Mouse (Mus musculus): ENCODE data around the gene Shroom3. TPM values are rescaled to one million over a fixed set of nuclear protein-coding genes. Genes with fewer than 3 reads are reported as not detected.

Gene Shroom3
- polyA plus RNA-seq, 1 experiment from 2014 or later: 1.5 TPM

- 88% methylated on average over 2 of the region's 2 CpGs for WGBS
- Histone ChIP-seq H3K4me1 (ENCODE audit: control insufficient read depth, insufficient read depth, low read length) (no peaks in the 10 kb centered on the region), H3K27me3 (ENCODE audit: control insufficient read depth, insufficient read depth, low read length) (no peaks in the 10 kb centered on the region; the same call in 1 of the 2 replicates), H3K36me3 (ENCODE audit: control insufficient read depth, insufficient read depth, low read length) (no peaks in the 10 kb centered on the region), H3K4me2 (ENCODE audit: low read length) (no peak overlapping the region), H3K9me3 (ENCODE audit: control insufficient read depth, low read length) (no peaks in the 10 kb centered on the region), H3K27ac (replicated peaks; ENCODE audit: low read depth, low read length) (no peak overlapping the region), H3K4me3 (replicated peaks; ENCODE audit: low read depth, low read length) (no peak overlapping the region), H3K9ac (replicated peaks; ENCODE audit: low read length) (no peak overlapping the region)
- ATAC-seq (ENCODE audit: low FRiP score, low TSS enrichment) (no peak), DNase-seq (no peak)
These were observed 319.4 kb downstream of the Shroom3 start for GRCm38 (mm10) chr5:93002615-93003014.

DNA sequence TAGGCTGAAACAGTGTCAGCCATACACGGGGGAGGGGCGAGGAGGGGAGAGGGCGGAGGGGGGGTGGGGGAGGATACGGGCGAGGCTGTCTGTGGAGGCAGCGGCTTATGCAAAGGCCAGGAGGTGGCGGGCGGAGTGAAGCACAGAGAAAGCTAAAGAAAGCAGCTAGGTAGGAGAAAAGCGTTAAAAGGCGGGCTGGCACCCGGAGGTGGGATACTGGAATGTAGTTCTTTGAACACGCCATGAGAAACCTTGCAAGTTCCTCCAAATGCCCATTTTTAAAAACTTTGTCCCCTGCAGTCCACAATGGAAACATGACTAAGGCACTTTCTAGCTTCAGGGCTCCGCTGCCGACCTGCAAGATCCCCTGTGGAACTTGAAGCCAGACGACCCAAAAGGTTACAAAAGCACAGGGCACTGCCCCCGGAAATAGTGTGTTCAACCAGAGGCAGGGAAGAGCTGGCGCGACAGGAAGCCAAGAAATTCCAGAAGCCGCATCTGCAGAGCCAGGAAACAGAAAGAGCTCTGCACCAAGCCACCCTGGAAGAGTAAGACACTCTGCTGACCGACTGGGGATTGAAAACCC lies 322.1 kb downstream of the Shroom3 start:
- H3K36me3 ChIP-seq (ENCODE audit: control insufficient read depth, insufficient read depth, low read length): no peaks in the 10 kb centered on the region
- H3K4me3 ChIP-seq (replicated peaks; ENCODE audit: low read depth, low read length): no peak overlapping the region; the same call in 1 of the 2 replicates
- H3K9me3 ChIP-seq (ENCODE audit: control insufficient read depth, low read length): no peaks in the 10 kb centered on the region
- H3K4me2 ChIP-seq (ENCODE audit: low read length): peak overlapping the region; percentile 31
- H3K9ac ChIP-seq (replicated peaks; ENCODE audit: low read length): 0 out of 2 replicates have a peak overlapping the region, but pooled peaks have one; percentile 12
- no peaks in the 10 kb centered on the region; the same call in 1 of the 2 replicates for H3K27me3 ChIP-seq (ENCODE audit: control insufficient read depth, insufficient read depth, low read length)
- no peak overlapping the region for H3K27ac ChIP-seq (replicated peaks; ENCODE audit: low read depth, low read length)
- no peak for ATAC-seq (ENCODE audit: low FRiP score, low TSS enrichment)
- no peaks in the 10 kb centered on the region for H3K4me1 ChIP-seq (ENCODE audit: control insufficient read depth, insufficient read depth, low read length)
- WGBS: 10% methylated on average over 20 of the region's 20 CpGs
- peak; percentile 59 for DNase-seq

DNA sequence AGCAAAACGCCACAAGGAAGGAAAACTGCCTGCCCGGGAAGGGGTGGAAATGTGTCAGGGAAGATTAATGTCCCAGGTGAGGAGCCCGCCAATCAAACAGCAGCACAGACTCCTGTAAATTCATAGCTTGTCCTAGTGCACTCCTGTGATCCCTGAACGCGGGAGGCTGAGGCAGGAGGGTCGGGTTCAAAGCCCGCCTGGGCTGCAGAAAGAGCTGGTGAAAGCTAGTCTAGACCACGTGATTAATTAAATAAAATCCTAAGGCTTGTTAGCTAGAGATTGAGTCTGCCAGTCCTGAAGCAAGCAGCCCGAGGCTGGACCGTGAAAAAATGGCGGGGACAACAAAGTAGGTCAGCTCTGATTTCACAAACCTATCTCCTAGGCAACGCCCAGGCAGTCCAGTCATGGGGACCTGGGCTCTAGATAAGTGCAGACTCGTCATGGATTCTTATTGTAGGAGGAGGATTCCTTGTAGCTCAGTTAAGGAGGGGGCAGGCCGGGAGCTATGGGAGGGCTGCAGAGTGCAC lies 322.6 kb downstream of the Shroom3 start:
- peak; percentile 19 for DNase-seq
- Histone ChIP-seq H3K36me3 (ENCODE audit: control insufficient read depth, insufficient read depth, low read length) (no peaks in the 10 kb centered on the region), H3K27me3 (ENCODE audit: control insufficient read depth, insufficient read depth, low read length) (no peaks in the 10 kb centered on the region; the same call in 1 of the 2 replicates), H3K9me3 (ENCODE audit: control insufficient read depth, low read length) (no peaks in the 10 kb centered on the region), H3K27ac (replicated peaks; ENCODE audit: low read depth, low read length) (no peak overlapping the region), H3K9ac (replicated peaks; ENCODE audit: low read length) (no peak overlapping the region), H3K4me1 (ENCODE audit: control insufficient read depth, insufficient read depth, low read length) (no peaks in the 10 kb centered on the region), H3K4me3 (replicated peaks; ENCODE audit: low read depth, low read length) (no peak overlapping the region), H3K4me2 (ENCODE audit: low read length) (peak overlapping the region; percentile 31)
- no peak for ATAC-seq (ENCODE audit: low FRiP score, low TSS enrichment)
- WGBS: 36% methylated on average over 14 of the region's 14 CpGs

DNA sequence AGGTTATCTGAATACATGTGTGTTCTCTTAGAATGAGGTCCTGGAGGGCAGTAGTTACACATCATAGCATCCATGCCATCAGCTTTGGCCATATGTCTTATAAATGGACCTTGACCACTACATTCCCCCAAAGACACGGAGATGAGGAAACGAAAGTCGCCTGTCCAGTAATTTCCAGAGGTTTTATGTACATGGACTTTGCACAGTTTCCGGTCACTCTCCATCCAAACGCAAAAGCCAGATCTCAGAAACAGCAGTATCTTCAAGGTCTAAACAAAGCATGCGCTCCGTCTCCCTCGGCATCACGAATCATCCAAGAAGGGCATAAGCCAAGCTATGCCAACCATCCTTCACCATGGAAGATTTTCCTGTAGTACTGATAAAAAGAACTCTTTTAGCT lies 325.0 kb downstream of the Shroom3 start:
- Histone ChIP-seq H3K4me2 (ENCODE audit: low read length) (no peak overlapping the region), H3K27me3 (ENCODE audit: control insufficient read depth, insufficient read depth, low read length) (no peaks in the 10 kb centered on the region; the same call in 1 of the 2 replicates), H3K4me1 (ENCODE audit: control insufficient read depth, insufficient read depth, low read length) (no peaks in the 10 kb centered on the region), H3K27ac (replicated peaks; ENCODE audit: low read depth, low read length) (no peak overlapping the region), H3K4me3 (replicated peaks; ENCODE audit: low read depth, low read length) (no peak overlapping the region), H3K9ac (replicated peaks; ENCODE audit: low read length) (no peak overlapping the region), H3K36me3 (ENCODE audit: control insufficient read depth, insufficient read depth, low read length) (no peaks in the 10 kb centered on the region), H3K9me3 (ENCODE audit: control insufficient read depth, low read length) (no peaks in the 10 kb centered on the region)
- DNase-seq (no peak), ATAC-seq (ENCODE audit: low FRiP score, low TSS enrichment) (no peak)
- WGBS: 95% methylated on average over 9 of the region's 9 CpGs

MicroRNAs within 50 kb of the gene (microRNA counts, 519-probe panel; counts per million panel counts)
- not detected for microRNA mmu-miR-1961

Small RNAs within 50 kb of the gene (microRNA-seq; reads per million reads assigned to microRNA genes)
- not detected for gene Mir1961

Other genes starting within 250 kb of the Shroom3 start
- gene Nup54, start 248.2 kb upstream of the Shroom3 start, polyA plus RNA-seq (2014; fragmentation: Nextera tagmentation; extraction: Ambion mirVana): 58.2 and 61.4 TPM in 2 replicates
- gene Scarb2, start 176.6 kb upstream of the Shroom3 start, polyA plus RNA-seq (2014; fragmentation: Nextera tagmentation; extraction: Ambion mirVana): 21.0 and 28.2 TPM in 2 replicates
- gene Fam47e, start 128.4 kb upstream of the Shroom3 start, polyA plus RNA-seq (2014; fragmentation: Nextera tagmentation; extraction: Ambion mirVana): 0.34 and 0.85 TPM in 2 replicates
- gene Stbd1, start 80.4 kb upstream of the Shroom3 start, polyA plus RNA-seq (2014; fragmentation: Nextera tagmentation; extraction: Ambion mirVana): 4.4 and 5.7 TPM in 2 replicates
- gene Ccdc158, start 8.2 kb upstream of the Shroom3 start, polyA plus RNA-seq (2014; fragmentation: Nextera tagmentation; extraction: Ambion mirVana): 0.24 and 0.43 TPM in 2 replicates

Measured in midbrain, embryonic 14.5 days (tissue).